Mouse (Mus musculus): ENCODE measurements around the gene Gm10135. TPM values are rescaled to one million over a fixed set of nuclear protein-coding genes. Genes with fewer than 3 reads are reported as not detected.
"Not testable (repeated sequence)": the region's sequence is repeated elsewhere in the genome, so short reads cannot be mapped to it uniquely, and the experiment has no call there.

Gm10135 gene
- not detected in 2 replicates for polyA plus RNA-seq (2015; fragmentation: Nextera tagmentation; extraction: Ambion mirVana)

GRCm38 (mm10) chr5:72974602-72975001, at the start of gene Gm10135:
Gm10135 (minus strand) TSS chr5:72974702.
- H3K36me3 ChIP-seq (ENCODE audit: control insufficient read depth, insufficient read depth): peaks cover 28% of the 10 kb centered on the region
- peaks cover 4% of the 10 kb centered on the region for H3K4me1 ChIP-seq (ENCODE audit: control insufficient read depth, insufficient read depth, low read length)
- 96% methylated on average over 7 of the region's 7 CpGs for WGBS
- H3K9ac ChIP-seq (ENCODE audit: low read length): no peak within 1 kb of the TSS
- H3K4me2 ChIP-seq (ENCODE audit: low read depth, low read length): no peak within 1 kb of the TSS
- H3K9me3 ChIP-seq (replicated peaks; ENCODE audit: control insufficient read depth, low read length): no peaks in the 10 kb centered on the region
- no peak within 1 kb of the TSS for H3K27ac ChIP-seq (ENCODE audit: low read length)
- ATAC-seq (replicated peaks; ENCODE audit: extremely low read depth, insufficient read depth, low FRiP score): no peak
- H3K4me3 ChIP-seq (ENCODE audit: low read length): no peak within 1 kb of the TSS
- no peaks in the 10 kb centered on the region for H3K27me3 ChIP-seq (ENCODE audit: control insufficient read depth, insufficient read depth, low read length)

GRCm38 (mm10) chr5:73023801-73024200, 49.3 kb upstream of the Gm10135 start:
- Histone ChIP-seq H3K4me2 (ENCODE audit: low read depth, low read length) (no peak overlapping the region), H3K4me1 (ENCODE audit: control insufficient read depth, insufficient read depth, low read length) (0 out of 2 replicates have a peak, but pooled peaks cover under 1% of the 10 kb centered on the region), H3K4me3 (ENCODE audit: low read length) (no peak overlapping the region), H3K36me3 (ENCODE audit: control insufficient read depth, insufficient read depth) (peaks cover 19% of the 10 kb centered on the region), H3K9ac (ENCODE audit: low read length) (no peak overlapping the region), H3K27ac (ENCODE audit: low read length) (no peak overlapping the region), H3K27me3 (ENCODE audit: control insufficient read depth, insufficient read depth, low read length) (no peaks in the 10 kb centered on the region), H3K9me3 (replicated peaks; ENCODE audit: control insufficient read depth, low read length) (no peaks in the 10 kb centered on the region)
- ATAC-seq (replicated peaks; ENCODE audit: extremely low read depth, insufficient read depth, low FRiP score): no peak
- WGBS: 92% methylated on average over 13 of the region's 13 CpGs

GRCm38 (mm10) chr5:73014745-73015144, 40.2 kb upstream of the Gm10135 start:
- 60% methylated on average over 9 of the region's 9 CpGs for WGBS
- H3K27ac ChIP-seq (ENCODE audit: low read length): no peak overlapping the region
- ATAC-seq (replicated peaks; ENCODE audit: extremely low read depth, insufficient read depth, low FRiP score): no peak
- H3K9ac ChIP-seq (ENCODE audit: low read length): no peak overlapping the region
- no peaks in the 10 kb centered on the region for H3K36me3 ChIP-seq (ENCODE audit: control insufficient read depth, insufficient read depth)
- peaks cover 11% of the 10 kb centered on the region for H3K27me3 ChIP-seq (ENCODE audit: control insufficient read depth, insufficient read depth, low read length)
- no peak overlapping the region for H3K4me3 ChIP-seq (ENCODE audit: low read length)
- no peaks in the 10 kb centered on the region for H3K4me1 ChIP-seq (ENCODE audit: control insufficient read depth, insufficient read depth, low read length)
- H3K4me2 ChIP-seq (ENCODE audit: low read depth, low read length): no peak overlapping the region
- H3K9me3 ChIP-seq (replicated peaks; ENCODE audit: control insufficient read depth, low read length): no peaks in the 10 kb centered on the region

- H3K4me2 ChIP-seq (ENCODE audit: low read depth, low read length): peak overlapping the region; percentile 85
- H3K9me3 ChIP-seq (replicated peaks; ENCODE audit: control insufficient read depth, low read length); H3K4me1 ChIP-seq (ENCODE audit: control insufficient read depth, insufficient read depth, low read length); H3K27ac ChIP-seq (ENCODE audit: low read length); ATAC-seq (replicated peaks; ENCODE audit: extremely low read depth, insufficient read depth, low FRiP score); H3K36me3 ChIP-seq (ENCODE audit: control insufficient read depth, insufficient read depth): not testable (repeated sequence)
- 2% methylated on average over 51 of the region's 65 CpGs for WGBS
- H3K4me3 ChIP-seq (ENCODE audit: low read length): peak overlapping the region; percentile 53
- peak overlapping the region; percentile 65 for H3K9ac ChIP-seq (ENCODE audit: low read length)
- peaks cover 11% of the 10 kb centered on the region for H3K27me3 ChIP-seq (ENCODE audit: control insufficient read depth, insufficient read depth, low read length)
Measured at GRCm38 (mm10) chr5:73013611-73014287, 39.2 kb upstream of the Gm10135 start.

GRCm38 (mm10) chr5:73012884-73013610, 38.5 kb upstream of the Gm10135 start:
- Histone ChIP-seq H3K4me3 (ENCODE audit: low read length) (peak overlapping the region; percentile 53), H3K4me2 (ENCODE audit: low read depth, low read length) (peak overlapping the region; percentile 85), H3K27me3 (ENCODE audit: control insufficient read depth, insufficient read depth, low read length) (peaks cover 11% of the 10 kb centered on the region)
- H3K9me3 ChIP-seq (replicated peaks; ENCODE audit: control insufficient read depth, low read length); H3K9ac ChIP-seq (ENCODE audit: low read length); H3K36me3 ChIP-seq (ENCODE audit: control insufficient read depth, insufficient read depth); ATAC-seq (replicated peaks; ENCODE audit: extremely low read depth, insufficient read depth, low FRiP score); H3K4me1 ChIP-seq (ENCODE audit: control insufficient read depth, insufficient read depth, low read length); H3K27ac ChIP-seq (ENCODE audit: low read length): not testable (repeated sequence)
- WGBS: 21% methylated on average over 25 of the region's 27 CpGs

GRCm38 (mm10) chr5:73011806-73012205, 37.3 kb upstream of the Gm10135 start:
- not testable (repeated sequence) for H3K9me3 ChIP-seq (replicated peaks; ENCODE audit: control insufficient read depth, low read length); H3K36me3 ChIP-seq (ENCODE audit: control insufficient read depth, insufficient read depth); H3K27ac ChIP-seq (ENCODE audit: low read length); H3K9ac ChIP-seq (ENCODE audit: low read length); ATAC-seq (replicated peaks; ENCODE audit: extremely low read depth, insufficient read depth, low FRiP score); H3K4me1 ChIP-seq (ENCODE audit: control insufficient read depth, insufficient read depth, low read length); H3K4me3 ChIP-seq (ENCODE audit: low read length); H3K4me2 ChIP-seq (ENCODE audit: low read depth, low read length)
- 89% methylated on average over 15 of the region's 16 CpGs for WGBS
- peaks cover 21% of the 10 kb centered on the region for H3K27me3 ChIP-seq (ENCODE audit: control insufficient read depth, insufficient read depth, low read length)

- not testable (repeated sequence) for H3K36me3 ChIP-seq (ENCODE audit: control insufficient read depth, insufficient read depth); H3K4me1 ChIP-seq (ENCODE audit: control insufficient read depth, insufficient read depth, low read length); ATAC-seq (replicated peaks; ENCODE audit: extremely low read depth, insufficient read depth, low FRiP score); H3K4me3 ChIP-seq (ENCODE audit: low read length); H3K9me3 ChIP-seq (replicated peaks; ENCODE audit: control insufficient read depth, low read length); H3K9ac ChIP-seq (ENCODE audit: low read length); H3K27ac ChIP-seq (ENCODE audit: low read length); H3K4me2 ChIP-seq (ENCODE audit: low read depth, low read length)
- whole genome bisulfite sequencing: 38% methylated on average over 8 of the region's 8 CpGs
- peaks cover 23% of the 10 kb centered on the region for H3K27me3 ChIP-seq (ENCODE audit: control insufficient read depth, insufficient read depth, low read length)
Measured at GRCm38 (mm10) chr5:73008230-73008629, 33.7 kb upstream of the Gm10135 start.

- H3K36me3 ChIP-seq (ENCODE audit: control insufficient read depth, insufficient read depth): no peaks in the 10 kb centered on the region
- no peaks in the 10 kb centered on the region; the same call in 1 of the 2 replicates for H3K4me1 ChIP-seq (ENCODE audit: control insufficient read depth, insufficient read depth, low read length)
- WGBS: 41% methylated on average over 5 of the region's 5 CpGs
- H3K4me2 ChIP-seq (ENCODE audit: low read depth, low read length): peak overlapping the region; percentile 72; the same call in 1 of the 2 replicates
- no peak for ATAC-seq (replicated peaks; ENCODE audit: extremely low read depth, insufficient read depth, low FRiP score)
- H3K27me3 ChIP-seq (ENCODE audit: control insufficient read depth, insufficient read depth, low read length): peaks cover 21% of the 10 kb centered on the region
- no peak overlapping the region for H3K27ac ChIP-seq (ENCODE audit: low read length)
- H3K9ac ChIP-seq (ENCODE audit: low read length): no peak overlapping the region
- H3K4me3 ChIP-seq (ENCODE audit: low read length): peak overlapping the region; percentile 52
- no peaks in the 10 kb centered on the region for H3K9me3 ChIP-seq (replicated peaks; ENCODE audit: control insufficient read depth, low read length)
Measured at GRCm38 (mm10) chr5:73007582-73007959, 33.1 kb upstream of the Gm10135 start.
